ENCODE assay signal across 20 mouse cellular contexts in genomic region chr17:8171081-8171480, GRCm38 (mm10). TPM values are rescaled to one million over a fixed set of nuclear protein-coding genes. Genes with fewer than 3 reads are reported as not detected.
DNase-seq lines count a peak whose midpoint lies in the region; ATAC-seq and TF ChIP-seq lines count a peak whose summit lies in the region.
"Had no signal": no experiment of that assay in that cellular context is flagged by ENCODE, and none has a peak within 500 bp of the region (broad histone marks: within the 10 kb centered on the region; RNA-seq: fewer than 3 reads in every experiment).

No protein-coding gene starts in this region.

- H3K9ac ChIP-seq in CH12.LX (ENCODE audit: insufficient read depth, low read depth): no peak overlapping the region
- no peak overlapping the region for H3K9ac ChIP-seq in forebrain, embryonic 16.5 days (replicated peaks; ENCODE audit: low read depth, low read length)
- H3K9ac ChIP-seq: embryonic facial prominence, embryonic 13.5 days; forebrain, embryonic 13.5 days; heart, embryonic 12.5 days; hindbrain, embryonic 14.5 days had no signal

- no peak overlapping the region for H3K27ac ChIP-seq in CH12.LX (ENCODE audit: insufficient read depth, low read depth)
- no peak overlapping the region for H3K27ac ChIP-seq in forebrain, embryonic 16.5 days (ENCODE audit: low read length)
- H3K27ac ChIP-seq: embryonic facial prominence, embryonic 13.5 days; forebrain, embryonic 13.5 days; heart, adult 2 months; hindbrain, embryonic 10.5 days; hindbrain, embryonic 14.5 days had no signal

- H3K79me2 ChIP-seq in CH12.LX (replicated peaks; ENCODE audit: control insufficient read depth, extremely low read depth, insufficient read depth, poor library complexity, severe bottlenecking): no peaks in the 10 kb centered on the region

- peak; percentile 25 for DNase-seq in CD4-positive helper T cell, adult 2 months (ENCODE audit: low read depth, low spot score)
- peak; percentile 49 for DNase-seq in CH12.LX (ENCODE audit: extremely low read depth)
- peak; percentile 33 for DNase-seq in naive thymus-derived CD4-positive, alpha-beta T cell, adult 2 months (ENCODE audit: low read depth)
- no peak for DNase-seq in cerebellum, postnatal 10 days
- DNase-seq in kidney, adult 9 months: no peak
- DNase-seq: adrenal gland, postnatal 14 days; cerebellum, adult 11-12 months; cerebellum, adult 9-10 months; cerebellum, postnatal 36 days; heart, adult 2 months had no signal

- no peaks in the 10 kb centered on the region for H3K9me3 ChIP-seq in CH12.LX (replicated peaks; ENCODE audit: low read length)
- no peaks in the 10 kb centered on the region for H3K9me3 ChIP-seq in forebrain, embryonic 16.5 days (ENCODE audit: control insufficient read depth, low read length)
- H3K9me3 ChIP-seq: embryonic facial prominence, embryonic 13.5 days; forebrain, embryonic 13.5 days; heart, embryonic 12.5 days; hindbrain, embryonic 10.5 days had no signal

- no peak for ATAC-seq in forebrain, embryonic 16.5 days
- ATAC-seq: forebrain, embryonic 13.5 days; intestine, postnatal 0 days had no signal

- dilution Hi-C loops in CH12.LX (cut with MboI; ENCODE audit: extremely low pct_ligation_motif_present, extremely low pct_unique_long_range_greater_than_20kb, low sequenced_read_pairs): no loop called here

- H3K36me3 ChIP-seq in CH12.LX (replicated peaks in 1 of 2; ENCODE audit: control insufficient read depth in 1 of 2, insufficient read depth in 1 of 2, low read length in 1 of 2): peaks cover 40 to 67% of the 10 kb centered on the region in 2 experiments
- peaks cover 27% of the 10 kb centered on the region for H3K36me3 ChIP-seq in forebrain, embryonic 16.5 days (ENCODE audit: control insufficient read depth, insufficient read depth)

- TF ChIP-seq EP300 in CH12.LX (IDR thresholded peaks at IDR 0.05; ENCODE audit: low read length): no peak

- H3K4me2 ChIP-seq in CH12.LX (ENCODE audit: insufficient read depth, low read depth, poor library complexity, severe bottlenecking): no peak overlapping the region
- no peak overlapping the region for H3K4me2 ChIP-seq in forebrain, embryonic 16.5 days (ENCODE audit: low read length)
- H3K4me2 ChIP-seq: embryonic facial prominence, embryonic 13.5 days; forebrain, embryonic 13.5 days; heart, embryonic 12.5 days; hindbrain, embryonic 14.5 days had no signal

- H3K4me1 ChIP-seq in CH12.LX (ENCODE audit: control insufficient read depth in 1 of 2, insufficient read depth in 2 of 2): peaks cover 9 to 40% of the 10 kb centered on the region in 2 experiments
- H3K4me1 ChIP-seq in forebrain, embryonic 16.5 days (replicated peaks; ENCODE audit: control insufficient read depth, insufficient read depth, low read length): peaks cover 3% of the 10 kb centered on the region; the same call in 1 of the 2 replicates
- H3K4me1 ChIP-seq: embryonic facial prominence, embryonic 13.5 days; heart, embryonic 12.5 days had no signal

- no peak for TF ChIP-seq RAD21 in CH12.LX (IDR thresholded peaks at IDR 0.05; ENCODE audit: low read depth, low read length)

- no peaks in the 10 kb centered on the region for H3K27me3 ChIP-seq in CH12.LX (replicated peaks)
- no peaks in the 10 kb centered on the region for H3K27me3 ChIP-seq in forebrain, embryonic 16.5 days (replicated peaks; ENCODE audit: control insufficient read depth, insufficient read depth, low read length)
- H3K27me3 ChIP-seq: embryonic facial prominence, embryonic 13.5 days; forebrain, embryonic 13.5 days; heart, embryonic 12.5 days had no signal

- no peak for TF ChIP-seq POLR2A in CH12.LX (IDR thresholded peaks at IDR 0.05; ENCODE audit: low read depth, low read length)

- TF ChIP-seq CTCF in CH12.LX (conservative IDR thresholded peaks at IDR 0.05 in 1 of 2, IDR thresholded peaks at IDR 0.05 in 1 of 2; ENCODE audit: low read depth in 2 of 2, low read length in 2 of 2): no peak

- in situ Hi-C loops in CH12.LX (cut with MboI; ENCODE audit: low pct_ligation_motif_present, low pct_unique_long_range_greater_than_20kb, low sequenced_read_pairs): no loop called here

- WGBS in forebrain, embryonic 16.5 days: 70% methylated on average over 4 of the region's 4 CpGs

- H3K4me3 ChIP-seq in CH12.LX (replicated peaks in 1 of 3; ENCODE audit: low read depth in 2 of 3, low read length in 2 of 3, poor library complexity in 1 of 3): no peak overlapping the region
- no peak overlapping the region for H3K4me3 ChIP-seq in forebrain, embryonic 16.5 days (replicated peaks; ENCODE audit: low read length)
- H3K4me3 ChIP-seq: embryonic facial prominence, embryonic 13.5 days; forebrain, embryonic 13.5 days; heart, adult 2 months; heart, embryonic 12.5 days; hindbrain, embryonic 10.5 days had no signal

TF ChIP-seq in CH12.LX, 34 proteins besides CTCF, POLR2A, EP300 and RAD21:
- TF ChIP-seq BHLHE40 (IDR thresholded peaks at IDR 0.05; ENCODE audit: low read depth, low read length) (no peak), ETS1 (conservative IDR thresholded peaks at IDR 0.05; ENCODE audit: low read depth, low read length) (peak; percentile 51), POLR2AphosphoS2 (IDR thresholded peaks at IDR 0.05; ENCODE audit: low read depth, low read length) (no peak)

RNA-seq across cellular contexts. Expression of gene Fgfr1op, which starts 5.8 kb away (rescaled TPM):
- 29.8 and 34.7 TPM in 2 replicates for total RNA-seq in CH12.LX (2012; rRNA removed)
- total RNA-seq in CH12.LX (2014; rRNA removed): 56.3 and 60.7 TPM in 2 replicates
- polyA plus RNA-seq in CH12.LX (2012; ENCODE audit: insufficient read length, low read depth): 46.9 and 55.3 TPM in 2 replicates
- 27.1 and 31.0 TPM in 2 replicates for polyA plus RNA-seq in forebrain, embryonic 16.5 days (2015; fragmentation: Nextera tagmentation; extraction: Ambion mirVana)

RNA-seq across cellular contexts. Expression of gene Rnaset2a, which starts 23.2 kb away (rescaled TPM):
- total RNA-seq in CH12.LX (2012; rRNA removed) (33.0 and 53.2 TPM in 2 replicates), CH12.LX (2014; rRNA removed) (22.1 and 23.5 TPM in 2 replicates)
- polyA plus RNA-seq in CH12.LX (2012; ENCODE audit: insufficient read length, low read depth): 15.0 and 17.0 TPM in 2 replicates
- polyA plus RNA-seq in forebrain, embryonic 16.5 days (2015; fragmentation: Nextera tagmentation; extraction: Ambion mirVana): 7.3 and 9.7 TPM in 2 replicates

RNA-seq across cellular contexts. Expression of gene Gm49673, which starts 23.5 kb away (rescaled TPM):
- total RNA-seq in CH12.LX (2012; rRNA removed) (0.17 TPM in 1 of 2 replicates, not detected in the other), CH12.LX (2014; rRNA removed) (not detected in 2 replicates)
- polyA plus RNA-seq in CH12.LX (2012; ENCODE audit: insufficient read length, low read depth): 0.10 TPM in 1 of 2 replicates, not detected in the other
- not detected in 2 replicates for polyA plus RNA-seq in forebrain, embryonic 16.5 days (2015; fragmentation: Nextera tagmentation; extraction: Ambion mirVana)
- total RNA-seq: heart, adult 2 months; heart, postnatal 25 days; MEL had no signal
- polyA plus RNA-seq: forebrain, embryonic 13.5 days; heart, adult 2 months; heart, embryonic 12.5 days; heart, embryonic 16.5 days; hindbrain, embryonic 10.5 days; intestine, postnatal 0 days had no signal

Comparison
In these comparisons a context has a peak if more than half of its experiments do, and no peak if none do; other contexts are left out.
1. DNase-seq: peak in CD4-positive helper T cell, adult 2 months (single experiment), CH12.LX (single experiment) and naive thymus-derived CD4-positive, alpha-beta T cell, adult 2 months (single experiment); none in cerebellum, postnatal 10 days (0 of 2) and kidney, adult 9 months (single experiment).